Mouse (Mus musculus): Measurements from ENCODE around the gene Rasgrp3. TPM values are rescaled to one million over a fixed set of nuclear protein-coding genes. Genes with fewer than 3 reads are reported as not detected.
"Not testable (repeated sequence)": the region's sequence is repeated elsewhere in the genome, so short reads cannot be mapped to it uniquely, and the experiment has no call there.

The Rasgrp3 gene
- polyA plus RNA-seq, 1 experiment from 2014 or later: 32.1 TPM

DNA sequence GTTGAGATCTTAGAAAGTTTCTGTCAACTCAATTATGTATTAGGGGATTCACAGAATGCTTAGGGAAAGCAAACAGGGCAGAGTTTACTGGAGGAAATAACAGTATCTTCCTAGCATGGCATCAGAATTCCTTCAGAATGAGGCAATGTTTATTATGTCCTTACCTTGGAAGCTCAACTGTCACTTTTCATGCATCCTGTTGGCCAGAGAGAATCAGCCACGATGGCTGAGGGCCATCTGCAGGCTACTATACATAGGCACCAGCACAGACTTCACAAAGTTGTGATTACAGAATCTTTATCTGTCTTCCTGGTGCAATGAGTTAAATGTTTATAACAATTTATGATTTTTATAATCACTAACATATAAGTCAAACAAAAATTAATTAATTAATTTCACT is 13.3 kb downstream of the Rasgrp3 start:
- DNase-seq (ENCODE audit: low spot score): peak; percentile 37
- Histone ChIP-seq H3K9ac (replicated peaks; ENCODE audit: low read depth) (no peak overlapping the region), H3K4me1 (ENCODE audit: insufficient read depth, low read depth, low read length) (no peaks in the 10 kb centered on the region), H3K27me3 (replicated peaks; ENCODE audit: insufficient read depth, low read length) (no peaks in the 10 kb centered on the region), H3K4me3 (ENCODE audit: low read depth, low read length) (no peak overlapping the region), H3K9me3 (ENCODE audit: low read length) (no peaks in the 10 kb centered on the region), H3K27ac (ENCODE audit: low read length) (no peak overlapping the region), H3K4me2 (replicated peaks; ENCODE audit: low read depth, low read length) (no peak overlapping the region), H3K36me3 (ENCODE audit: insufficient read depth, low read length) (no peaks in the 10 kb centered on the region)
- WGBS: 20% methylated on average over 1 of the region's 1 CpGs
- peak; percentile 62 for ATAC-seq
- peak; percentile 26; the same call in 1 of the 2 replicates for TF ChIP-seq CTCF (IDR thresholded peaks at IDR 0.05)
- no peak; the same call in none of the 2 replicates for TF ChIP-seq EP300 (IDR thresholded peaks at IDR 0.05)

DNA sequence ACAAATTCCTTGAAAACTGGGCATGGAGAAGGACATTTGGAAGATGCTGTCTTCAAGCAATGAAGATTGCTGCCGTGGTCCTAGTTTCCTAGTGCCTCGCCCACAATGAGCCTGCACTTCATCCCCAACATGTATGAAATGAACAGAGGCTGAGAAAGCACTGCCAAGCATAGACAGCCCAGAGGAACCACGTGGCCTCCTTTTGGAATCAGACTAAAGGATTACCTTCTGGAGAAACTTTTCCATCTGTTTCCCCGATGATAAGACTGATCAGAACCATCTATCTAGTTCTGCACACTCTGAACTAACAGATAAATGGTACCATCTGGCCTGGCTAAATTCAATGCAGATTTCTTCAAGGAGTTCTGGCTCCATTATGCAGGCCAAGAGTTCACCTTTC is 16.6 kb downstream of the Rasgrp3 start:
- no peaks in the 10 kb centered on the region for H3K4me1 ChIP-seq (ENCODE audit: insufficient read depth, low read depth, low read length)
- TF ChIP-seq CTCF (IDR thresholded peaks at IDR 0.05) (no peak), EP300 (IDR thresholded peaks at IDR 0.05) (no peak)
- H3K27ac ChIP-seq (ENCODE audit: low read length): no peak overlapping the region
- H3K36me3 ChIP-seq (ENCODE audit: insufficient read depth, low read length): no peaks in the 10 kb centered on the region
- H3K9me3 ChIP-seq (ENCODE audit: low read length): no peaks in the 10 kb centered on the region
- ATAC-seq: no peak
- DNase-seq (ENCODE audit: low spot score): no peak
- H3K4me3 ChIP-seq (ENCODE audit: low read depth, low read length): no peak overlapping the region
- H3K27me3 ChIP-seq (replicated peaks; ENCODE audit: insufficient read depth, low read length): no peaks in the 10 kb centered on the region
- H3K9ac ChIP-seq (replicated peaks; ENCODE audit: low read depth): no peak overlapping the region
- H3K4me2 ChIP-seq (replicated peaks; ENCODE audit: low read depth, low read length): no peak overlapping the region
- 74% methylated on average over 4 of the region's 4 CpGs for WGBS

DNA sequence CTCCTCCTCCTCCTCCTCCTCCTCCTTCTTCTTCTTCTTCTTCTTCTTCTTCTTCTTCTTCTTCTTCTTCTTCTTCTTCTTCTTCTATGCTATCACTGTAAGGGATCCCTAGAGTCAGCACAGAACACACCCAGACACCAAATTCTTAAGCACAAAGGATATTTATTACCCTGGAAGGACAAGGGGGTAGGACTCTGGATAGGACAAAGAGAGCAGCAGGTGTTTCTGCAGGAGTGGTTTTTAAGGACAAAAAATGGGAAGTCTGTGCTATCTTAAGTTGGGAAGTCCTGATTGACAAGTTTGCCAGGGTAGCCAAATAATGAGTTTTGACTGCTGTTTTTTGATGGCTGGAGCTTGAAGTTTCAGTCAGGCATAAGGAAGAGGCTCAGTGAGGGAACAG is 17.9 kb downstream of the Rasgrp3 start:
- no peaks in the 10 kb centered on the region for H3K4me1 ChIP-seq (ENCODE audit: insufficient read depth, low read depth, low read length)
- no peak for DNase-seq (ENCODE audit: low spot score)
- TF ChIP-seq CTCF (IDR thresholded peaks at IDR 0.05) (no peak), EP300 (IDR thresholded peaks at IDR 0.05) (no peak)
- no peak overlapping the region for H3K9ac ChIP-seq (replicated peaks; ENCODE audit: low read depth)
- ATAC-seq: no peak
- no peaks in the 10 kb centered on the region for H3K36me3 ChIP-seq (ENCODE audit: insufficient read depth, low read length)
- no peaks in the 10 kb centered on the region for H3K27me3 ChIP-seq (replicated peaks; ENCODE audit: insufficient read depth, low read length)
- no peak overlapping the region for H3K4me2 ChIP-seq (replicated peaks; ENCODE audit: low read depth, low read length)
- no peak overlapping the region for H3K4me3 ChIP-seq (ENCODE audit: low read depth, low read length)
- no peaks in the 10 kb centered on the region for H3K9me3 ChIP-seq (ENCODE audit: low read length)
- H3K27ac ChIP-seq (ENCODE audit: low read length): no peak overlapping the region

DNA sequence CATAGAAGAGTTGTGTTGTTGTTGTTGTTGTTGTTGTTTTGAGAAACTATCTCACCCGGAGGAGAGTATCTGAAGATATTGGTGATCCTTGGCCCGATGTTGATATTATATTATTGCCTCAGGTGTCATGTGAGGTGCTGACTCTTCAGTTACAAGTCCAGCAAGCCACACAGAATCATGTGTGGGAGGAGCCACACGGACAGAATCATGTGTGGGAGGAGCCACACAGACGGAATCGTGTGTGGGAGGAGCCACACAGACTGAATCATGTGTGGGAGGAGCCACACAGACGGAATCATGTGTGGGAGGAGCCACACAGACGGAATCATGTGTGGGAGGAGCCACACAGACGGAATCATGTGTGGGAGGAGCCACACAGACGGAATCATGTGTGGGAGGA is 20.4 kb downstream of the Rasgrp3 start:
- not testable (repeated sequence) for H3K4me1 ChIP-seq (ENCODE audit: insufficient read depth, low read depth, low read length); H3K9me3 ChIP-seq (ENCODE audit: low read length); H3K4me3 ChIP-seq (ENCODE audit: low read depth, low read length); H3K27me3 ChIP-seq (replicated peaks; ENCODE audit: insufficient read depth, low read length); H3K36me3 ChIP-seq (ENCODE audit: insufficient read depth, low read length); ATAC-seq; H3K9ac ChIP-seq (replicated peaks; ENCODE audit: low read depth); DNase-seq (ENCODE audit: low spot score); H3K27ac ChIP-seq (ENCODE audit: low read length); H3K4me2 ChIP-seq (replicated peaks; ENCODE audit: low read depth, low read length)
- WGBS: 88% methylated on average over 8 of the region's 9 CpGs

DNA sequence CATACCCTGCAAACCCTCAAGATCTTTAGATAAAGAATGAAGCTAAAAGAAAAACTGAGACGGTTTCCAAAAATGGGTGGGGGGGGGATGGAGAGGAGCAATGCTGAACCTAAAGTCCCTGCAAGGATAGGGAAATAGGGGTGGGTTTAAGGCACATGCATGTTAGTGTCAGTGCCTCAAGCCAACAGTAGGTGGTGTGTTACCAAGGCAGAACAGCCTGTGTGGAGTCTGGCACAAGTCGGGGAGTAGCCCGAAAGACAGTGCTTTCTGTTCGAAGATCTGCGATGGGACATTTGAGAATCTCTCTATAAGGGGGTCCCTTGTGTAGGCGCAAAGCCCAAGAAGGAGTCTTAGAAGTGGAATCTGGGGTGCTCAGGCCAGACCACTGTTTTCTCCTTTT is 24.9 kb downstream of the Rasgrp3 start:
- Histone ChIP-seq H3K9ac (replicated peaks; ENCODE audit: low read depth) (no peak overlapping the region), H3K27me3 (replicated peaks; ENCODE audit: insufficient read depth, low read length) (no peaks in the 10 kb centered on the region), H3K4me1 (ENCODE audit: insufficient read depth, low read depth, low read length) (peaks cover 11% of the 10 kb centered on the region; the same call in 1 of the 2 replicates), H3K36me3 (ENCODE audit: insufficient read depth, low read length) (no peaks in the 10 kb centered on the region), H3K27ac (ENCODE audit: low read length) (no peak overlapping the region), H3K9me3 (ENCODE audit: low read length) (no peaks in the 10 kb centered on the region), H3K4me2 (replicated peaks; ENCODE audit: low read depth, low read length) (no peak overlapping the region), H3K4me3 (ENCODE audit: low read depth, low read length) (no peak overlapping the region)
- peak; percentile 64 for TF ChIP-seq CTCF (IDR thresholded peaks at IDR 0.05)
- TF ChIP-seq EP300 (IDR thresholded peaks at IDR 0.05): no peak
- no peak for ATAC-seq
- no peak for DNase-seq (ENCODE audit: low spot score)
- WGBS: 91% methylated on average over 6 of the region's 6 CpGs

DNA sequence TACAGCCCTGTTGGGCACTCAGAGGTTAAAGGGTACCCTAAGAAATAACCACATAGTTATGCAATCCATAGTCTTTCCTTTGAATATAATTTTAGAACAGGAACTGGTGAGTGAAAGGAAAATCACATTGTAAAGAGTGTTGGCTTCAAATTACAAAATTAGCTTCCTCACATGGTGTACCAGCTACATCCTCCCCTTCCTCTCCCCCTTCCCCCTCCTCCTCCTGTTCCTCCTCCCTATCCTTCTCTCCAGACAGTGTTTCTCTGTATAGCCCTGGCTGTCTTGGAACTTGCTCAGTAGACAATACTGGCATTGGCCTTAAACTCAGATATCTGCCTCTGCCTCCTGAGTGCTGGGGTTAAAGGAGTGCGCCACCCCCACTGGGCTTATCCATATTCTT is 26.1 kb downstream of the Rasgrp3 start:
- Histone ChIP-seq H3K4me2 (replicated peaks; ENCODE audit: low read depth, low read length) (no peak overlapping the region), H3K27me3 (replicated peaks; ENCODE audit: insufficient read depth, low read length) (no peaks in the 10 kb centered on the region), H3K9me3 (ENCODE audit: low read length) (no peaks in the 10 kb centered on the region), H3K9ac (replicated peaks; ENCODE audit: low read depth) (no peak overlapping the region), H3K4me1 (ENCODE audit: insufficient read depth, low read depth, low read length) (peaks cover 11% of the 10 kb centered on the region; the same call in 1 of the 2 replicates), H3K4me3 (ENCODE audit: low read depth, low read length) (no peak overlapping the region), H3K36me3 (ENCODE audit: insufficient read depth, low read length) (no peaks in the 10 kb centered on the region), H3K27ac (ENCODE audit: low read length) (no peak overlapping the region)
- TF ChIP-seq EP300 (IDR thresholded peaks at IDR 0.05): no peak
- ATAC-seq (no peak), DNase-seq (ENCODE audit: low spot score) (peak; percentile 33)
- 89% methylated on average over 1 of the region's 1 CpGs for WGBS

DNA sequence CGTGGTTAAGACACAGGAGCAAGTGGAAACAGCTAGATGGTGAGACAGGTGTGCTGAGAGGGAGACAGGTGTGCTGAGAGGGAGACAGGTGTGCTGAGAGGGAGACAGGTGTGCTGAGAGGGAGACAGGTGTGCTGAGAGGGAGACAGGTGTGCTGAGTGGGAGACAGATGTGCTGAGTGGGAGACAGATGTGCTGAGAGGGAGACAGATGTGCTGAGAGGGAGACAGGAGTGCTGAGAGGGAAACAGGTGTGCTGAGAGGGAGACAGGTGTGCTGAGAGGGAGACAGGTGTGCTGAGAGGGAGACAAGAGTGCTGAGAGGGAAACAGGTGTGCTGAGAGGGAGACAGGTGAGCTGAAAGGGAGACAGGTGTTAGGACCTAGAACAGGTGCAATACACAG is 27.5 kb downstream of the Rasgrp3 start:
- ATAC-seq; H3K27ac ChIP-seq (ENCODE audit: low read length); H3K9me3 ChIP-seq (ENCODE audit: low read length); H3K4me3 ChIP-seq (ENCODE audit: low read depth, low read length); H3K4me2 ChIP-seq (replicated peaks; ENCODE audit: low read depth, low read length); H3K27me3 ChIP-seq (replicated peaks; ENCODE audit: insufficient read depth, low read length); H3K36me3 ChIP-seq (ENCODE audit: insufficient read depth, low read length); H3K9ac ChIP-seq (replicated peaks; ENCODE audit: low read depth); DNase-seq (ENCODE audit: low spot score): not testable (repeated sequence)
- H3K4me1 ChIP-seq (ENCODE audit: insufficient read depth, low read depth, low read length): peaks cover 11% of the 10 kb centered on the region; the same call in 1 of the 2 replicates
- 83% methylated on average over 1 of the region's 1 CpGs for WGBS

All from lung, postnatal 0 days (tissue).